Mouse (Mus musculus) lung, adult 2 months (tissue): ENCODE measurements around the gene Ephb1. TPM values are rescaled to one million over a fixed set of nuclear protein-coding genes. Genes with fewer than 3 reads are reported as not detected.

ENCODE experiments used
- DNase-seq: peaks from one replicate; pipeline ENCODE4 v3.0.0; 2022
- H3K4me1 ChIP-seq: fragments of 200-500 bp; 2 replicates; pipeline ENCODE4 v1.6.1; 2011; ENCODE audit warnings: low read length; ENCODE audit not compliant: control insufficient read depth, insufficient read depth
- H3K4me3 ChIP-seq: fragments of 200-500 bp; replicated peaks from 2 replicates; pipeline ENCODE3; 2011; ENCODE audit warnings: low read depth, mild to moderate bottlenecking, control low read depth, low read length; ENCODE audit errors: extremely low read depth
- CTCF ChIP-seq: fragments of 200-500 bp; IDR thresholded peaks from 2 replicates; pipeline ENCODE4 v1.5.1; 2011; ENCODE audit warnings: mild to moderate bottlenecking, low read length, control low read depth; ENCODE audit not compliant: insufficient read depth
- POLR2A ChIP-seq: fragments of 200-500 bp; IDR thresholded peaks from 2 replicates; pipeline ENCODE4 v1.6.1; 2011; ENCODE audit warnings: low read depth, mild to moderate bottlenecking, control low read depth, low read length, borderline replicate concordance; ENCODE audit errors: extremely low read depth
- WGBS: fragments of 180-500 bp; shearing (Covaris S2); methylation state at CpG from one replicate; pipeline ENCODE4 v1.1.7; 2018; 5-methylcytosine and 5-hydroxymethylcytosine counted together
- polyA plus RNA-seq: library from polyadenylated mRNA; depleted of rRNA; stranded (reverse); fragments of >200 nt; gene quantifications from 2 replicates; pipeline ENCODE4 v1.2.3, GENCODE M21; 2012

The Ephb1 gene
- polyA plus RNA-seq, 1 experiment, result 1.1 TPM

DNA sequence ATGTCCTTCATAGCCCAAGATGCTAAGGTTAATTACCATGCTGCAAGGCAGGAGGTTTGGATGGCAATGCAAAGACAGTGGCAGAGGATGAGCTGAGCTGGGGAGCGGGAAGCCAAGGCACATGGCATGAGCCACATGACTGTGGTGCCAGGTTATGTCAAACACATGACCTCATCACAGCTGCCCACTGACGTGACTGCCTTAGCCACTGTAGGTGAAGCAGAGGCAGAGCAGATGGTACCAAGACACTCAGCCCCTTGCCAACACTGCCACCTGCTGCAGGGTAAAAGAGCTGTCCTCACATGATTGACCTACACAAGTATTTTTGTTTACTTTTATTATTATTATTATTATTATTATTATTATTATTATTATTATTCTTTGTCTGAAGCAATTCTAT lies 348.0 kb downstream of the Ephb1 start:
- Histone ChIP-seq H3K4me1 (no peaks in the 10 kb centered on the region), H3K4me3 (no peak overlapping the region)
- no peak for TF ChIP-seq POLR2A
- peak; percentile 55 for TF ChIP-seq CTCF
- WGBS, result 51% methylated on average over 2 of the region's 2 CpGs
- peak; percentile 6 for DNase-seq

DNA sequence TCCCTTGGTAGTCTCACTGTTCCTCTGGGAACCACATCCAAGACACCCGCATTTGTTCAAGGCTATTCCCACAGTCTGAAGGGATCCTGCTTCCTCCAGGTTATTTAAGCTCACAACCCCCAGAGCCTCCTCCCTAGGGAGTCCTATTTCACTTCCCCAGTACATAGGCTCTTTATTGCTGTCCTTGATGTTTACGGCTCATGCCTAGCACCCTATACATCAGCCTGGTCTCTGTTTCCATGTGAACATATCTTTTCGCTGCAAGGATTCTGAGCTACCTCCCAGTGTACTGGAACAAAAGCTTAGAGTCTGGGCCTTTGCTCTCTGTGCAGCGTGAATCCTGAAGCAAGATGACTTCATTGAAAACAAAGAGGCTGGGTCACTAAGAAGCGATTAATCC lies 351.6 kb downstream of the Ephb1 start:
- DNase-seq, result no peak
- H3K4me1 ChIP-seq, result no peaks in the 10 kb centered on the region
- no peak for TF ChIP-seq CTCF
- no peak for TF ChIP-seq POLR2A
- WGBS, result 69% methylated on average over 5 of the region's 5 CpGs
- no peak overlapping the region for H3K4me3 ChIP-seq

DNA sequence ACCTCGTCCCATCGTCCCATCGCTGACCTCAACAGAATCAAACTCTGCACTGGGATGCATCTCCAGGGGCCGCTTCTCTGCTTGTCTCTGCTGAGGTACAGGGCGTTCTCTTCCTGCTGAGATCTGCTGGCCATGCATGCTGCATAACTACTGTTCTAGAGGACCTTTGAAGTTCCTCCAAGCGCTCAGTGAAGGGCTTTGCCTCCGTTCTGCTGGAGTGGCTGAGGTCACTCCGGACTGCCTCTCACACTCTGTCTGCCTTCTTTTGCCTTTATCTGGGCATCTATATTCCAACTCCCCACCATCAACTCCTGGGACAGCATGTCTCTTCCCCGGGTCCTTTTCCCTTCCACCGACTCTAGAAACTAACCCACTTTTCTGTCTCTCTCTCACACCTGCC lies 352.3 kb downstream of the Ephb1 start:
- WGBS, result 74% methylated on average over 10 of the region's 10 CpGs
- no peak for DNase-seq
- H3K4me3 ChIP-seq, result no peak overlapping the region
- no peak for TF ChIP-seq POLR2A
- no peaks in the 10 kb centered on the region for H3K4me1 ChIP-seq

DNA sequence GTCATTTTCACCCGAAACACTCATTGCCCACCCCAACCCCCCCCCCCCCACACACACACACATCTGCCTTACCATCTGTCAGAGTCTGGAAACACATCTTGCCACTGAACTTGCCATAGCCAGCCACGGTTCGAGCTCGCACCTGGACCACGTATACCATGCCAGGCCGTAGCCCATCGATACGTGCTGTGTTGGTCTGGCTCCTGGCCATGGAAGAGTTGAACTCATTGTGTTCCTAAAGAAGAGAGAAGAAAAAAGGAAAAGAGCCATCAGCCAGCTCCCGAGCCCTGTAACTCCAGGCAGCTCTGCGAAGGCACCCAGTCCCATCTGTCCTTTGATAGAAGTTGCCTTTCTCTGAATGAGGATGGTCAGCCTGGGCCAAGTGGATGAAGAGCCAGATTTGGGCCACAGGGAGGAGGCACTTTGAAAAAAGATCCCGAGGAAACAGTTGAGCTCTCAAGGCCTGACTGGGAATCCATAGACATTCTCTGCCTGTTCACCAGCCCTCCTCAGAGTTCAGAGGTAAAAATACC lies 352.8 kb downstream of the Ephb1 start:
- WGBS, result 91% methylated on average over 11 of the region's 11 CpGs
- no peak overlapping the region for H3K4me3 ChIP-seq

DNA sequence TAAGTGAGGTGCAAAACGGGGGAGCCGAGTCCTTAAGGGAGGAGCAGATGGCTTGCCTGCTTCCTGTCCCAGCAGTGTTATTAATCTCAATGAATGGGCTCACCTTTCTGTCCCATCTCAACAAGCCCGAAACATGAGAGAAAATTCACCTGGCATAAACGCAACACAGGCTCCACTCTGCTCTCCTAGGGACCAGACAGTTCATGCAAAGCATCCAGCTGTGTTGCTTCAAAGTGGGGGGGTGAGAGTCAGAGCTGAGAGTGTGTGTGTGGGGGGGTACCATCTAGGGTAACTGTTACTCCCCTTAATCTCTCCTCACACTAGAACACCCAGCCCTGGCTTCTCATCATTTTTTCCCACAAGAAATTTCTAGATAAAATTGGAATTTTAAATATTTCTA lies 354.8 kb downstream of the Ephb1 start:
- DNase-seq, result no peak
- H3K4me3 ChIP-seq, result no peak overlapping the region
- H3K4me1 ChIP-seq, result no peaks in the 10 kb centered on the region
- TF ChIP-seq CTCF, result no peak
- TF ChIP-seq POLR2A, result no peak
- WGBS, result 69% methylated on average over 4 of the region's 4 CpGs

More for the DNA sequence above, 352.8 kb downstream of the Ephb1 start:
- no peak for DNase-seq
- TF ChIP-seq CTCF (no peak), POLR2A (no peak)
- no peaks in the 10 kb centered on the region for H3K4me1 ChIP-seq

DNA sequence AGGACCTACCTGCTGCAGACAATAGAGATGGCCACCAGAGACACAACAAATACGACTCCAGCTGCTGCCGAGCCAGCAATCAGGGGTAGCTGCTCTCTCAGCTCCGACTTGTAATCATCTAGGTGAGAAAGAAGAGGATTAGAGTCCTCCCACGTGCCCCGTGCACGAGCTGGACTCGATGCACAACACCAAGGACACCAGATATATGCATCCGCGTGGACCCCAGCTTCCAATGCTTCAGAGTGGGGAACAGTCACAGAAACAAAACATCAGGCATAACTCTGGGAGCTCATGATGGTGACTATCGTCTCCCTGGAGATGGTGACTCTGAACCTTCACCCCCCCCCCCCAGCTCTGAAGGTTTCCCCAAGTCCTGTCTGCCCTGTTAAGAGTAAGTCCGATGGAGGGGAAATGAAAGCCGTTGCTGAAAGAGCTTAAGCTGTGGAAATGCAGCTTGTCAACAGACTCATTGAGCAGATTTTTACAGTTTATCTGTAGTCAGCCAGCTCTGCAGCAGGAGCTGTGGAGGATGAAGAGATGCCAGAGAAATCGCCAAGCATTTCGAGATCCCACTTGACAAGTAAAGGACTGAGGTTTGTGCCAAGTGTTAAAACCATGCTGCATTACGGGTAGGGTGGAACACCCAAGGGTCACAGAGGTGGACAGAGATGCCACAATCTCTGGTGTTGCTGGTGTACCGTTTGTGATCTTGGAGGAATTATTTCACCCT lies 357.6 kb downstream of the Ephb1 start:
- H3K4me3 ChIP-seq, result no peak overlapping the region
- DNase-seq, result no peak
- no peaks in the 10 kb centered on the region for H3K4me1 ChIP-seq
- WGBS, result 56% methylated on average over 16 of the region's 16 CpGs
- TF ChIP-seq POLR2A, result no peak
- no peak for TF ChIP-seq CTCF

DNA sequence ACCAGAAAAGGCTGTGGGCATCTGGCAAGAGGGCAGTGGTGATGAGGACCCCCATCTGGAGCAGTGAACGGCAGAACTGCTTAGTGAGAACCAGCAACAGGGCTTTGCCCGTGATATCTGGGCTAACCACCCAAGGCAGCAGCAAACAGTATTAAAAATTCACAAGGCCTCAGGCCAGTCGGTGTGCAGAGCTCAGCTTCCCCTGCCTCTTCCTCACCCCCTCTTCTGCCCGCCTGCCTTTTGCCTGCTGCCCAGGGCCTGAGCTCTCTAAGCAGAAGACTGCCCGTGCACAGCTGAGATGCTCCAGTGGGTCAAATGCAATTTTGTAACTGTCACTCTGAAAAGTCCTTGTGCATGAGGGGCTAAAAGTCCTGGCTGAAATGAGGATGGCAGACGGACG lies 358.3 kb downstream of the Ephb1 start:
- H3K4me3 ChIP-seq, result no peak overlapping the region
- 71% methylated on average over 7 of the region's 7 CpGs for WGBS
- no peaks in the 10 kb centered on the region for H3K4me1 ChIP-seq
- TF ChIP-seq POLR2A, result no peak
- no peak for DNase-seq

DNA sequence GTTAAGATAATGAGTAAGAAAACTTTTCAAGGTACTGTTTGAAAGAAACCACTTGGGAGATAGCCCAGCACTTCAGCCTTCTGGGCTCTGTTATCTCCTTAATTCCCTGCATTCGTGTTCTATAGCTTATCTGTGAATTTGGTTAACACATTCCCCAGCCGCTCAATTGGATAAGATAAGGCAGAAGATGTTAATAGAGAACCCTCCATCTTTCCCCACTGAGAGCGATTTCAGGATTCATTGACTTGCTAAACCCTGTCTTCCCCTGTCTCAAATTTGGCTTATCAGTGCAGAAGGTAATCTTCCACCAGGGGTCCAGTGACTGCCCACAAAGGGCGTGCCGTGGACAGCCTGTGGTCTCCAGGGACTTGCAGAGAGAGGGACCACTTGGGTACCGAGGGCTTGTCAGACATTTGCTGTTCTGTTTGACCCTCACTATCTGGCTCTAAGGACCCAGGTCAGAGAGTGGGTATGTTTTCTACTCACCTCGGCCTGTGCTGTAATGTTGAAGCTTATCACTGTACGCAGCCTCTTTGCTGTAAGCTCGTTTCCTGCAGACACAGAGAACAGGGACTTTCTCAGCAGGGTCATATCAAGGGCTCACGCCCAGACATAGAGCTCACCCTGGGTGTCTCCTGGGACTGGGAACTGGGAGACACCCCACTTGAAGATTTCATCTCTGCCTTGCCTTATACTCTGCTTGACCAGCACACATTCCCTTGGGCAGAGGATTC lies 358.9 kb downstream of the Ephb1 start:
- Histone ChIP-seq H3K4me3 (no peak overlapping the region), H3K4me1 (no peaks in the 10 kb centered on the region)
- no peak for TF ChIP-seq POLR2A
- no peak for TF ChIP-seq CTCF
- 50% methylated on average over 10 of the region's 10 CpGs for WGBS
- DNase-seq, result no peak

DNA sequence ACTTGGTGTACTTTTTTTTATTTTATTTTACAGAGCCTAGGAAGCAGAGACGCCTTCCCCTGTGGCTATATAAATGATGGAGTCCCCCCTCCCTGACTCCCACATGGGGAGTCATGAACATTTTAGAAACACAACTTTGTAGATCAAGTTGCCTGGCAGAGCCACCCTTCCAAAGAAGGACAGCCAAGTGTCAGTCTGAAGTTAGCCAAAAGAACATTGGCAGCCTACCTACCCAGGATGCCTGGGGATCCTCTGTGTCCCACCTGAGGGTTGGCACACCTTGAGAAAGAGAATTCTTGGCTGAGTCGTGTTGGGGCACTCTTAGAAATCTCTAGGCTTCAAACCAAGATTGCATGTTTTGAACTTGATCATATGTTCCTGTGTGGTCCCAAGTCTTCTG lies 360.4 kb downstream of the Ephb1 start:
- WGBS, result 78% methylated on average over 2 of the region's 2 CpGs
- TF ChIP-seq POLR2A (no peak), CTCF (no peak)
- no peak for DNase-seq
- no peaks in the 10 kb centered on the region for H3K4me1 ChIP-seq
- H3K4me3 ChIP-seq, result no peak overlapping the region

DNA sequence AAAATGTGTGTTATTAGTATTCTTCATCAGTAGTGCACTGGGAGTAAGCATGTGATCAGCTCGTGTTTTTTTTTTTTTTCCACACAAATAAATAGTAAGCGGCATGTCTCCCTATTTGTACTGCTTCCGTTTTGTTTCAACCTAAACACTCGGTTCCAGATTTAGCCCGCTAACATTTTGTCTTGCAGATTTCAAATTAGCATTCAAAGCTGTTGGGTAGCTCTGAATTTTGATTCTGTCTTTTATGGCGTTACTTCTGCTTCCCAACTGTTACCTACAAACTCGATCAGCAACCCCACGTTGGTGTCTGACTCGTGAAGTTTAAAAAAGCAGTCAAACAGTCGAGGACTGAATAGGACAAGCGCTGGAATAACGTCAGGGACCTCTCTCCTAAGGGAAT lies 363.7 kb downstream of the Ephb1 start:
- no peak for DNase-seq
- WGBS, result 80% methylated on average over 12 of the region's 12 CpGs
- Histone ChIP-seq H3K4me1 (no peaks in the 10 kb centered on the region), H3K4me3 (no peak overlapping the region)
- TF ChIP-seq POLR2A (no peak), CTCF (no peak)
